Mouse (Mus musculus) spleen, embryonic (tissue): ENCODE results near the gene Itsn1.

Experiments
- CTCF ChIA-PET: fragments of 350-600 bp; sonication (Branson Sonifier 250); formaldehyde crosslinking; loops from one replicate; lab custom pipeline; 2022; lab: Charles Lee

The Itsn1 gene

GRCm38 (mm10) chr16:91804831-91805230 is 75.8 kb downstream of the Itsn1 start:
- CTCF ChIA-PET: interaction anchor here (0.5 kb wide), 1 partner anchor 621 kb away, joined by 4 read pairs; no protein-coding TSS in a partner anchor

DNA sequence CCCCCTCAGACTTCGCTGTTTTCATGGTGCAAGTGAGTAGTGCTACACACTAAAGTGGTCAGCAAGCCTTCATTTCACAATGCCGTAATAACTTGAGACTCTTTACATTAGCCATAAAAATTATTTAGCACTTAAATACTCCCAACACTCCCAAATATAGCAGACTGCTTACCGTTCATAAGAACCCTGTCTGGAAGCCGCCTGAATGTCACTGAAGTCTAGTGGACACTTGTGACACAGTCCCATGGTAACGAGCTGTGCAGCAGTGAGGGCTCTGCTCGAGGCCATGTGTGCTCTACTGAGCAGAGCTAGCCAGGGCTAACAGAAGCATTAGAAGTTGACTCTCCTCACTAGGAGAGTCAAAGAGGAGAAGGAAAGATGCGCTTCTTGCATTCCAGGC is 81.2 kb downstream of the Itsn1 start:
- CTCF ChIA-PET: no interaction called here

- CTCF ChIA-PET: no interaction called here
These were observed 82.3 kb downstream of the Itsn1 start for GRCm38 (mm10) chr16:91811339-91811738.

- CTCF ChIA-PET: no interaction called here
These were observed 82.8 kb downstream of the Itsn1 start for GRCm38 (mm10) chr16:91811876-91812275.

GRCm38 (mm10) chr16:91813543-91813942 is 84.5 kb downstream of the Itsn1 start:
- CTCF ChIA-PET: no interaction called here

DNA sequence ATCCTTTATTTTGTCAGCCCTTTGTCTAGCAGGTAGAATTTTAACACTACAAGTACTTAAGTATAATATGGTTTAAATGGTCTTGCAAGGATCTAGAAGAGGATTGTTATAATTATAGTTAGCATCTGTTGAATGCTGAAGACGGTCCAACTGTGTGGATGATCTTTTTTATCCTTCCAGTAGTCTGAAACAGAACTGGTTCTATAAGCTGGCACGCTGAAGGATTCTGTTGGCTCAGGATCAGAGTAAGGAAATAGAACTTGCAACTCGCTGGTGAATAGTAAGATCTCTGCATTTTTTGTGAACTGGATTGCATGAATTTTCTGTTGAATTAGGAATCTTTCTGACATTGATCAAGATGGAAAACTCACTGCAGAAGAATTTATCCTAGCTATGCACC is 86.0 kb downstream of the Itsn1 start:
- CTCF ChIA-PET: no interaction called here

DNA sequence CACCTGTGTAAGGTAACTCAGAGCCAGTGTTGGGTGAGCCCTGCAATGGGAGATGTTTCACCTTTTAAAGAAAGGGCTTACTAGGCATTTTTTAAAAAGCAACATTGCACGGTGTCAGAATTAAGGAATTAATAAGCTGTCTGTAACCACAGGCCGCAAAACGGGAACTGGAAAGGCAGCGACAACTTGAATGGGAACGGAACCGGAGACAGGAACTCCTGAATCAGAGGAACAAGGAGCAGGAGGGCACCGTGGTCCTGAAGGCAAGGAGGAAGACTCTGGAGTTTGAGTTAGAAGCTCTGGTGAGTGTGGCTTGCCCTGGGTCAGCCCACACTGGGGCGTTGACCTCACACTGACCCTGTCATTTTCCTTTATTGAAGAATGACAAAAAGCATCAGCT is 91.2 kb downstream of the Itsn1 start:
- CTCF ChIA-PET: no interaction called here

DNA sequence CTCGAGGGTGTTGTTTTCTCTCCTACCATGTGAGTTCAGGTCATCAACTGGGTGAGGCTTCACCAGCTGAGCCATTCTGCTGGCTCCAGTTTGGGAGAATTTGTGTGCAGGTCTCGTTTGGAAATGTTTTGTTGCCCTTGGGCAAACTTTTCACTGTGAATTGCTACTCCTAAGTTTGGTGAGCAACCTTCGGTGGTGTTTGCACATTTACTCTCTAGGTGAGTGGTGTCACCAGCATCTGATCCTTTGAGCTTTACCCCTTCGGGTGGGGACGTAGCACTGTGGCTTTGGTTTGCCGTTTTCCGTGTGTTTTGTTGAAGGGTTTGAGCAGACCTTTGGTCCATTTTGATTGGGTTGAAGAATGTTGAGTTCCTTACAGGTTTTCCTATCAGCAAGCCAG is 93.2 kb downstream of the Itsn1 start:
- CTCF ChIA-PET: no interaction called here

DNA sequence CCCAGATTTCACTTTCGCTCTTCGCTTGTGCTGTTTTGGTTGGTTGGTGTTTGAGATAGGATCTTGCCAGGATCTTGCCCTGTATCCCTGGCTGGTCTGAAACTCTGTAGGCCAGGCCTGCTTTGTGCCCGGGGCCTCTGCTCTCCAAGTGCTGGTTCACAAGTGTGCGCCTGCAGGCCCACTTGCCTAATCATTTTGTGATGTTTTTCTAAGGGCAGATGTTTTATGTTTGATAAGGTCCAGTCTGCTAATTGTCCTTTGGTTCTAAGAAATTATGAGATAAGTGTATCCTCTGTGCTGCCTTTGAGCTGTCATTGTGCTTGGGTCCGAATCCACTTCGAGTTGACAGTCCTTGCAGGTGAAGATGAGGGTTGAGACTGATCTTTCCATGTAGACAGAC is 93.7 kb downstream of the Itsn1 start:
- CTCF ChIA-PET: no interaction called here

GRCm38 (mm10) chr16:91825774-91826325 is 96.8 kb downstream of the Itsn1 start:
- CTCF ChIA-PET: interaction anchor here (0.5 kb wide), 1 partner anchor 96 kb away, joined by 3 read pairs; no protein-coding TSS in a partner anchor

DNA sequence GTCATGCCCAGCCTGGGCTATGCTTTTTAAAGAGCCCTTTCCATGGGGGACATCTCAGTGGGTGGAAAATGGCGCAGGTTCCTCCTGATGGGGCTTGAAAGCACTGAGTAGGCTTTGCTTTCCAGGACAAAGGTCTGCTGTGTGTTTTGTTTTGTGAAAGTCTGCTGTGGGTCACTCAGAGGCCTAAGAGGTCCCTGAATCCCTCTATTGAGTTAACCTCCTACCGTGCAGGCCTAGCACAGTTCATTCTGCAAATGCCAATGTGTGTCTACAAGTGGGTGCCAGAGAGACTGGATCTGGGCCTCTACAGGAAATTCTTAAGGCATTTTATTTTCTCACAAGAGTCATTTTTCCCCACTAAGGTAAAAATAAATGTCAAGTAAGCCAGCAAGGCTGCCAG is 97.8 kb downstream of the Itsn1 start:
- CTCF ChIA-PET: no interaction called here

DNA sequence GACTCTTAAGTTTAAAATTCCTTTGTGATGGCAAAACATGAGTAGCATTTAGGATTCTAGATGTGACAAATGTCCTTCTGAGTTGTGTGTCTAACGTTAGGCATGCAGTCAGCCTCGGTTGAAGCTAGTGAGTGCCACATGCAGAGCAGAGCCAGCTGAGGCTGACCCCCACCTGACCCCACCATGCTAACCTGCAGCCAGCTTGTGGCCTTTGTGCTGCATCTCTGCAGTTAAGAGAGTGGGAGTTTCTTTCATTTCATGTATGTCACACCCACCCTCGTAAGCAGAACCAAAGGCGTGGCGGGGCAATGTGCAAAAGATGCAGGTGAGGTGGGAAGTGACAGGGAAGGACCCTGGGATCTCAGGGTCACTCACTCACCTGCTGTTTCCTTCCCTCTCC is 98.4 kb downstream of the Itsn1 start:
- CTCF ChIA-PET: no interaction called here

DNA sequence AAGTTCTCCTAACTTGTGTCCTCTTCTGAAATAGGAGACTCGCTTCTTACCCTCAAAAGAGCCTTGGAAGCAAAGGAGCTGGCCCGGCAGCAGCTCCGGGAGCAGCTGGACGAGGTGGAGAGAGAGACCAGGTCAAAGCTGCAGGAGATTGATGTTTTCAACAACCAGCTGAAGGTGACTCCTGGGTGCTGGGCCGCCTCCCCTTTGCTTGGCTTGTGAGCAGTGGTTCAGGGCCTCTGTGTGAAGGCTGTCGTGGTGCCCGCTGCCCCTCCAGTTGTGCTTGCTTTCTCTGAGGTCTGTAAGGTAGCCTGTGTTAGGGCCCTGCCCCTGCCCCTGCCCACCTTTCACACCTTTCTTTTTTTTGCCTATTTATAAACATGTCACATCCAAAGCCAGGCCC is 99.1 kb downstream of the Itsn1 start:
- CTCF ChIA-PET: no interaction called here

GRCm38 (mm10) chr16:91828603-91829002 is 99.5 kb downstream of the Itsn1 start:
- CTCF ChIA-PET: no interaction called here

- CTCF ChIA-PET: no interaction called here
These were observed 100.0 kb downstream of the Itsn1 start for GRCm38 (mm10) chr16:91829121-91829520.

- CTCF ChIA-PET: interaction anchor here (0.6 kb wide), 1 partner anchor 262 kb away, joined by 4 read pairs; no protein-coding TSS in a partner anchor
These were observed 101.2 kb downstream of the Itsn1 start for GRCm38 (mm10) chr16:91830260-91830659.

DNA sequence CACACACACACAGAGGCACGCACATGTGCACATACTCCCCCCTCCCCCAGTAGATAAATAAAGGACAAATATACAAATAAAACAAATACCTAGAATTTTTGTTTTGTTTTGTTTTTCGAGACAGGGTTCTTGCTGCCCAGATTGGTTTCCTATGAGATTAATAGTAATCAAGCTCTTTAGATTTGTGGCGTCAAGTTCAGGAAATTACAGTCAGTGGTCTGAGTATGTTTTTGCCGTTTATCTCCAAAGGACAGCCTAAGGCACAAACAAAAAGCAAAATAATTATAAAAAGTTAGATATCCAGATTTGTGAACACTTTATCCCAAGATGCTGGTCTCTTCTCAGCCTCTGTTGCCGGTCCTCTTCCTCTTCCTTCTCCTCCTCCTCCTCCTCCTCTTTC is 104.0 kb downstream of the Itsn1 start:
- CTCF ChIA-PET: no interaction called here

GRCm38 (mm10) chr16:91833558-91833957 is 104.5 kb downstream of the Itsn1 start:
- CTCF ChIA-PET: no interaction called here

GRCm38 (mm10) chr16:91833981-91834380 is 104.9 kb downstream of the Itsn1 start:
- CTCF ChIA-PET: no interaction called here

GRCm38 (mm10) chr16:91835790-91836189 is 106.7 kb downstream of the Itsn1 start:
- CTCF ChIA-PET: interaction anchor here (0.6 kb wide), 1 partner anchor 95 kb away, joined by 6 read pairs; no protein-coding TSS in a partner anchor

DNA sequence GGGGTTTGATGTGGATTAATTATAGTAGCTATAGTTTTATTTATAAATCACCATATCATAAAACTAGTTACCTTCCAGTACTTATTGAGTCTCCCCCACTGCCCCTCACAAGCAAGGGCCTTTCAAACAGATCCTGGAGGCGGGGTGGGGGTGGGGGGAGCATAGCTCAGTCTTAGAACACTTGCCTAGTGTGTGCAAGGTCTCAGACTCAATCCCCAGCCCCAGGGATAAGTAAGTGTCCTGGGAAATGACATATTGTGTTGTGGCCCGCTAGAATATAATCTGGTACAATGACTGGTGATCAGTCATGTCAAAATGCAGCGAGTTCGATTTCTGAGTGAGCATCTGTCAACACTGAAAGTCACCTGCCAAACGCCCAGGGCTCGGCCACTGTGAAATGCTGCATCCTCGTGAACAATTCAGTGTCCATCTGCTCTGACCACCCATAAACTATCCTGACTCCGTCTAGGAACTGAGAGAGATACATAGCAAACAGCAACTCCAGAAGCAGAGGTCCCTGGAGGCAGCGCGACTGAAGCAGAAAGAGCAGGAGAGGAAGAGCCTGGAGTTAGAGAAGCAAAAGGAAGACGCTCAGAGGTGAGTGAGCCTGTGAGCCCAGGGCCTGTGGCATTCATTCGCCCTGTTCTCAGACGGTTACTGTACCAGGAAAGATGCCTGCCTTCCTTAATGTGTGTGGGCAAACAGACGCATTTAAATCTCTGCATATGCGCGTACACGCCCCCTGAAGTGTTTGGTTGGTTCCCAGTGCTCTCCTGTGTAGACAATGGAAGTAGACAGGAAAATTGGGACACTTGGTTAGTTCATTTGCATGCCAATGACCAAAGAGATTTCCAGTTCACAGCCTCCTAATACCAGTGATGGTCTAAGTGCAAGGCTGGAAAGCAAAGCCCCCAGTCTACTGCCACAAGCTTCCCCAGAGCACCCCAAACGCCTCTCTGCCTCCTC is 107.8 kb downstream of the Itsn1 start:
- CTCF ChIA-PET: no interaction called here

DNA sequence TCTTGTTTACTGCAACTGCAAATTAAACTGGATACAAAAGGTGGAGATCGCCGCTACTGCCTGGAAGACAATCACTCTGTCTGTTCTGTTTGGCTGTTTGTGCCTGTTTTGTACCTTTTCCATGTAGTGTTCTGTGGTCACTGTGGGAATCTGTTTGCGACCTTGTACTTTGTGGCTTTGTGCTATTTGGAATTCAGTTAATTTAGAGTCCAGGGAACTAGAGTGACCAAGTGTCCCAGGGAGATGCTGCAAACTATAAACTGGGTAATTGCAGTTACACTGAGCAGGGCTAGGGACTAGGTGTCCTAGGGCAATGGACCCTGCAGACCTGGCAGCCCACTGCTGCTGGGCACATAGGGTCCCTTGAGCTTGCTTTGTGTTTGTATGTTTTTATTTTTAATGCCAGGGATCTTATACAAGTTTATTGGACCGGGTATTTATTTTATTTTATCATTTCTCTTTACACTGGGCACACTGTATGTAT is 108.5 kb downstream of the Itsn1 start:
- CTCF ChIA-PET: no interaction called here

DNA sequence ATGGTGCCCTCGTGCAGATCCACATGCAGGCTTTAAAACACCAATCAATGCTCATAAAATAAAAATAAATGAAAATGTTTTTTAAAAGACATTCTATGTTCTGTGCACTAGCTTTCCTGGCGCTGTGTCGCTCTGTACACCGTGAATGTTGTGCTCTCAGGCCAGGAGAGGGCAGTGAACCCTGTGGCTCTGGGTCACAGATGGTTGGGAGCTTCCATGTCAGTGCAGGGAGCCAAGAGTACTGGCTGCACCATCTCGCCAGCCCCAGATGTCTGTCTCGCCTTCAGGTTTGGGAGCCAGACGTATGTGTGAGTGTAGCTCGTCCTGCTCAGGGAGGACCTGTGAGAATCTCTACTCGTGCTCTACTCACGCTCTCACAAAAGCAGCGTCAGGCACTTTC is 109.7 kb downstream of the Itsn1 start:
- CTCF ChIA-PET: no interaction called here
